Mouse (Mus musculus) T-helper 17 cell (primary cell): ENCODE results near the gene Anapc2.

Experiments
- in situ Hi-C, 2 experiments: fragments of 300-600 bp; cut with MboI, MseI; formaldehyde crosslinking; loops; 1 replicate in 1 of 2; 2 replicates in 1 of 2; pipeline ENCODE4 v1.15.1; 2025; ENCODE audit warnings: high pct_unique_total_duplicates in 2 of 2

Anapc2 gene

DNA sequence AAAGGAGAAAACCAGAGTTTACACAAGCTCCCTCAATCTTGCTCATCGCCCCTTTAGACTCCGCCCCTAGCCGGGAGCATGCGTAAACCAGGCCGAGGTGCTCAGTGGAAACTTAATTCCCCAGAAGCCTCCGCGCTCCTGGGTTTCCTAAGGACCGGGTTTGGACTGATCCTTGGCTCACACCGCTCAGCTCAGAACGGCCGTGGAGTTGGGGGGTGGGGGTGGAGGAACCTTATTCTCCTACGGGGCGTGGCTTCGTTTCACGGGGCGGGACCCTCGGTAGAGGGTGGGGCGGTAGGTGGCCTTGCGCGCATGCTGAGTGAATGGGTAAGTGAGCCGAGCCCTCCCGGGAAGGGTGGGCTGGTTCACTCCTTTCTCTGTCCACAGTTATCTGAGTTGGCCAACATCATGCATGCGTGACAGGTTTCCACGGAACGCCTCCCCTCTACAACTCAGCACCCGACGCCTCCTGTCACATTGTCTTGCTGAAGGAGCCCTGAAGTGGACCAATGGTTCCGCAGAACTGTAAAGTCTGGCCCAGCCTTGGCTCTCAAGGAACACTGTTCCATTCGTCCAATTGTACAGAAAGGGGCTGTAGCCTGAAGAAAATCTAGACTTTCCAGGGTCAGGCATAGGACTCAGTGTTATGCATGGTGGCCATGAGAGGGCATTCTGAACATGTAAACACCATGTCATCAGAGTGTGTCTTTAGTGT is 31.4 kb upstream of the Anapc2 start:
- in situ Hi-C loops, result no loop called here

DNA sequence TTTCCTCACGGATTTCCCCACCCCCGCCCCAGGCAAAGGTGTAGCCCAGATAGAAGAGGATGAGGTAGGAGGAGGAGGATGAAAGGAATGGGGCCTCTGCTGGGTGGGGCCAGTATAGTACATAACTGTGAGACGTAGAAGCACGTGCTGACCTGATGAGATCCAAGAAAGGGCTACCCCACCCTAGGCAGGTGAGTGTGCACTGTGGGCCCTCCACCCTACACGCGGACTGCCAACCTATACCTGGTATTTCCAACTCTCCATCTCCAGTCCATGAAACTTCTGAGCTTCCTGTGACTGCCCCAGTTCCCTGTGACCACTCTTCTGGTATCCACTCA is 30.9 kb upstream of the Anapc2 start:
- in situ Hi-C loops, result no loop called here

DNA sequence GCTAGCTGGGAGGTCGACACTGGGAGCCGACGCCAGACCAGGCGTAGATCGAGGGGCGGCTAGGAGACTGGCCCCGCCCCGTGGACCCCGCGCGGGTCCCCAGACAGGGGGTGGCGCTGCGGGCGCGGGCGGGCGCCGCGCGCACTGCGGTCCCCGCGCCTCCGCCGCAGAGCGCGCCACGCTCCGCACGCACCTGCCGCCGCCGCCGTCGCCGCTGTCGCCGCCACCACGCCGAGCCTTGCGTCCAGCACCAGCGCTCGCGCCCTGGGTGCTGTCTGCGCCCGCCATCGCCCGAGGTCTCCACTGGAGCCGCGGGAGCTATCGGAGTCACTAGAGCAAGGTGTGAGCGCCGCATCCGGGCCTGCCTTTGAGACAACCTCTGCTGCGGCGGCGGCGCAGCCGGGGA is 30.2 kb upstream of the Anapc2 start, which contains the start of the genes Rnf208 and Cysrt1:
Gene Rnf208, plus strand, starts transcription at position 155 of the 406 bp plus-strand sequence.
Gene Cysrt1, minus strand, starts transcription at position 352 of the 406 bp plus-strand sequence.
- in situ Hi-C loops, result no loop called here

DNA sequence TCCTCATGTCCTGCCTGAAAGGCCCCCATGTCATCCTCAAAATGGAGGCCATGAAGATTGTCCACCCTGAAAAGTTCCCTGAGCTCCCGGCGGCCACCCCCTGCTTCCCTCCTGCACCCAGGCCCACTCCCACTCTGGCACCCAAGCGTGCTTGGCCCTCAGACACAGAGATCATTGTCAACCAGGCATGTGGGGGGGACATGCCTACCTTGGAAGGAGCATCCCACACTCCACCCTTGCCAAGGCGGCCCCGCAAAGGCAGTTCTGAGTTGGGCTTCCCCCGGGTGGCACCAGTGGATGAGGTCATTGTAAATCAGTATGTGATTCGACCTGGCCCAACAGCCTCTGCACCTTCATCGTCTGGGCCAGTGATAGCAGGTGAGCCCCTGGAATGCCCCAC is 28.9 kb upstream of the Anapc2 start:
- in situ Hi-C loops, result no loop called here

DNA sequence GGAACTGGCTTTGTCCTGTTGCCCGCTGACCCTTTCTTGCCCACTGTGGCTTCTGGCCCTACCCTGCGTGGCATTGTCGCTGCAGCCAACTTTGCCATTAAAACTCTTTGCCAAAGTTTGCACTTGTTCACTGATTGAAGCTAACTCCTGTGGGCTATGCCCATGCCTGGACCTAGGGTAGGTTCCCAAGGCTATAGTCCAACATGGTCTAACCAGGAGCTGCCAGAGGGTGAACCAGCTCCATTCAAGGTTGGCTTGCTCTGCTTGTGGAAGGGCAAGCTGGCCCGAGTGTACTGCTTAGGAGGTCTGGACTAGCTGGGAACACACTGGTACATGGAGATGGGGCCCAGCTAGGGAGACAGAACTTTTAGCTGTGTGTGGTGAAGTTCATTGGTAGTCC is 28.1 kb upstream of the Anapc2 start:
- in situ Hi-C loops, result no loop called here

DNA sequence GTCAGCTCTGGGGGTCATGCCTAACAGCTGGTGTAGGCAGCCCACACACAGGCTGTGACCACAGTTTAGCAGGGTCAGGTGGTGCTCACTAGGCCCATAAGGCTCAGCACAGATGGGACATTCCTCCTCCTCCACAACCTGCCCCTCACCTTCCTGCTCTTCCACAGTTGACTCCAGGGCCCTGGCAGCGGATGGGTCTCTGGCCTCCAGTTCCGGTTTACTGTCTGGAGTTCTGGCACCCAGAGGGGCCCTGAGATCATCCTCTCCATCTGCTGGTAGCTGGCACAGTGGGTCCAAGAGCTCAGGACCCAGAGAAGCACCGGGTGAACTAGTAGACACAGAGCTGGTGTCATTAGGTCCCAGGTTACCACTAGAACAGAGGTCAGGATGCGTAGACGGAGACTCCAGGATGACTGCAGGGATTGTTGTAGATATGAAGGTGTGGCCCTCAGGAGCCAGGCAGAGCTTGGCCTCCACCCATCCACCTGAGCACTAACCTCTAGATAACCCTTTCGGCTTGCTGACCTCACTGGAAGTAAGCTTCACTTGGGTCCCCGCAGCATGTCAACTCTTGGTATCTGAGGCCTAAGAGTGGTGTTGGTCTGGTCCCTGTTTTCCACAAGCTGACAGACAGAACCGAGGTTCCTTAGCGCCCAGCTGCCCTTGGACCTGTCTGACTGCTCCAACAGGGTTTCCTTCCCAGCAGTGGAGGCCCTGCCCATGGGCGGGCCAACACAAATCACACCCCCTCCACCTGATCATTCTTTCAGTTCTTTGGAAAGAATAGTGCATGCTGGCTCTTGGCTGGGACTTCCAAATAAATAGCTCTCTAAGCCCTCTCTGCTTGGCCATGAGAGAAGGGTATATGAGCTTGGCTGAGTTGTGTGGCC is 25.9 kb upstream of the Anapc2 start, which contains the start of gene AL732309.1:
Gene AL732309.1, minus strand, starts transcription at position 681 of the 890 bp plus-strand sequence.
- in situ Hi-C loops, result no loop called here

DNA sequence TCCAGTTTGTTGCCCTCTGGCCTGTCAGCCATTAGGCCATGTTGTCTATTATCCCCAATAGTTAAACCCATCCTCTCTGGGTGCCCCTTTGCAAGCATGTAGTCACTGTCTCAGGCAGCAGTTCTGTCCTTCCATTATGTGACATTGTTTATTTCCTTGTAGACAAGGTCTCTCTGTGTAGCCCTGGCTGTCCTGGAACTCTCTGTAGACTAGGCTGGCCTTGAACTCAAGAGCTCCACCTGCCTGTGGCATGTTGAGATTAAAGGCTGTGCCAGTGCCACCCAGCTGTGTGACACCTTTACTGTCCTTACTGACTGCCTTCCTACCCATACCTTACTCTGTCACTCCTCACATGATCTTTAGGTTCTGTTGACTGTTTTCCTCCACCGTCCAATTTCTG is 19.9 kb upstream of the Anapc2 start:
- in situ Hi-C loops, result loop anchor here in 1 of 2 experiments (5.0 kb wide), 1 partner anchor 60 kb away; no protein-coding TSS in a partner anchor

DNA sequence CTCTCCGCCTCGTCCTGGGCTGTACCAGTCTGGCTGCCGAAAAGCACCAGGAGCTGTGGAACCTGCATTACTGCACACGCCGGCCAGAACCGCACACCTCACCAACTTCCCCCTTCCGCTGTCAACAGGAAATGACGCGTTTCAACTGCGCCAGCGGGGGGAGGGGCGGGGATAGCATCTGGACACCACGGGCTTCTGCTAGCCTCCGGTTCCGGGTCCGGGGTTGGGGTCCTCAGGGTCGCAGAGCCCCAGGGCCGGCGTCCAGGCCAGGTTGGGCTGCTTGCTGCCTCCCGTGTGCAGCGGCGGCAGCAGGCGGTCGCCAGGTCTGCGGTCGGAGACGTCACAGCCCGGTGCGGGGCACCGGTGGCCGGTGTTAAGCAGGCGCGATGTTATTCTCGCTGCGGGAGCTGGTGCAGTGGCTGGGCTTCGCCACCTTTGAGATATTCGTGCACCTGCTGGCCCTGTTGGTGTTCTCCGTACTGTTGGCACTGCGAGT is 16.9 kb upstream of the Anapc2 start, which contains the start of gene Tmem203:
Gene Tmem203, plus strand, starts transcription at position 156 of the 496 bp plus-strand sequence.
- in situ Hi-C loops, result loop anchor here in 1 of 2 experiments (5.0 kb wide), 1 partner anchor 33 kb away; the partner anchor contains the start of gene Tubb4b

DNA sequence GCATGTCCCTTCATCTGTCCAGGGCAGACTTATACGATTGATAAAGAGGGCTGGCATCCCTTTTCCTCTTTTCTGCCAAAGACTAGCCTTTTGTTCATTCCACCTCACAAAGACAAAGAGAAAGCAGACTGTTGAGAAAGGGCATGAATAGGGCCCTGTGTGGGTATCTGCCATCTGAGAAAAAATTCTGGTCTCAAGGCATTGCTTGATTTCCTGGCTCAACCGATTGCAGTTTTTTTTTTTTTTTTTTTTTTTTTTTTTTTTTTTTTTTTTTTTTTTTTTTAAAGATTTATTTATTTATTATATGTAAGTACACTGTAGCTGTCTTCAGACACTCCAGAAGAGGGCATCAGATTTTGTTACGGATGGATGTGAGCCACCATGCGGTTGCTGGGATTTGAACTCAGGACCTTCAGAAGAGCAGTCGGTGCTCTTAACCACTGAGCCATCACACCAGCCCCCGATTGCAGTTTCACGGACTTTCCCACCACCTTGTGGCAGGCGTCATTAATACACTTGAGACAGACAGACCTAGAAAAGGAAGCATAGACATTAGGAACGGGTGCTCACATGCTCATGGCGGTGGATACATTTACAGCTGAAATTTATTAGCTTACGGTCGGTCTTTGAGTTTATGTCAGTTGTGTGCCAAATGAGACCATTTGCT is 15.7 kb upstream of the Anapc2 start:
- in situ Hi-C loops, result loop anchor here in 1 of 2 experiments (5.0 kb wide), 1 partner anchor 34 kb away; the partner anchor contains the start of gene Tubb4b

DNA sequence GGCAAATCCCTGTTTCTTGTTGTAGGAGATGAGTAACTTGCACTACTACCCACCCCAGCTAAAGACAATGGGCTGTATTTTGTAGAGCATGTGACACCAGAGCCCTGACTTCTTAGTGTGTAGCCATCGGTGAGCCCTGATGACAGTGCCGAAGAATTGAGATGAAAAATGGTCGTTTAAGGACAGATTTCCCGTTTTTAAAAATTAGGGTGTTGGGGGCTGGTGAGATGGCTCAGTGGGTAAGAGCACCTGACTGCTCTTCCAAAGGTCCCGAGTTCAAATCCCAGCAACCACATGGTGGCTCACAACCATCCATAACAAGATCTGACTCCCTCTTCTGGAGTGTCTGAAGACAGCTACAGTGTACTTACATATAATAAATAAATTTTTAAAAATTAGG is 15.0 kb upstream of the Anapc2 start:
- in situ Hi-C loops, result loop anchor here in 1 of 2 experiments (5.0 kb wide), 1 partner anchor 35 kb away; the partner anchor contains the start of gene Tubb4b

DNA sequence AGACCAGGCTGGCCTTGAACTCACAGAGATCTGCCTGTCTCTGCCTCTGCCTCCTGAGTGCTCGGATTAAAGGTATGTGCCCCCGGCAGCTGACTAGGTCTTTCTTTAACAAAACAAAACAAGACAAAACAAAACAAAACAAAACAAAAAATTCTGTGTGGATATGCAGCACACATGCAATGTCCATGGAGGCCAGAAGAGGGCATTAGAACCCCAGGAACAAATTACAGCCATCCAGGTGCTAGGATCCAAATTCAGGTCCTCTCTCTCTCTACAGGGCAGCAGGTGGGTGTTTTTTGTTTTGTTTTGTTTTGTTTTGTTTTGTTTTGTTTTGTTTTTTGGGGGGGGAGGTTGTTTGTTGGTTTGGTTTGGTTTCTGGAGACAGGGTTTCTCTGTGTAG is 13.4 kb upstream of the Anapc2 start:
- in situ Hi-C loops, result loop anchor here in 1 of 2 experiments (5.0 kb wide), 1 partner anchor 37 kb away; the partner anchor contains the start of gene Tubb4b

DNA sequence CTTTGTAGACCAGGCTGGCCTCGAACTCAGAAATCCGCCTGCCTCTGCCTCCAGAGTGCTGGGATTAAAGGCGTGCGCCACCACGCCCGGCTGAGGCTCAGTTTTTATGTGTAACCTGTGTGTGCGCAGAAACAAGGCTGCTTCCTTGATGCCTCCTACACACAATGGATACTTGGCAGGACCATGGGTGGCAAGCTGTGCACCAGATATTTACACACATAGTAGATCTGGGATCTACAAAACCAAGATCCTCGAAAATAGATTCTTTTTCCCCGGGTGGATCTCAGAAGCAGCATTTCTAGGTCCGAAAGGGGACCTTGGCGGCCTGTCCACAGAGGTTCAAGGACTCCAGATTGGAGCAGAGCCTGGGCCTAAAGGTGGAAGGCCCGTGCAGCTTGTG is 10.4 kb upstream of the Anapc2 start:
- in situ Hi-C loops, result no loop called here

DNA sequence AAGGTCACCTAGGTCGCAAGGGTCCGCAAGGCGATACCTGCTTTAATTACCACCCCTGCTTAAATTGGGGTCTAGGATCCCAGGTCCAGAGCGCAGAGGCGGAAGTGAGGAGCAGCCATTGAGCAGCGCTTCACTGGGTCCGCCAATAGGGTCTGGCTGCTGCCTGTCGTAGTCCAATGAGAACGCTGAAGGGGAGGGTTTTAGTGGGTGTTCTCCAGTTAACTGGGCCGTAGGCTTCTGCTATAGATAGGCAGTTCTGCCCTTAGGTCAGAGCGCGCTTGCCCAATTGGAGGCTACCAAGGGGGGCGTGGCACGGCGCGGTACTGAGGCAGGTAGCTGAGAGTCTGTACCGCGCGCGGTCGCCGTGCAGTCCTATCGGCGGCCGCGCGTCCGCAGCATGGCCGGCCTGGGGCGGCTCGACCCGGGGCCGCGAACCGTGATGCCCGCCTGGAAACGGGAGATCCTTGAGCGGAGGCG is 9.9 kb upstream of the Anapc2 start, which contains the start of gene Tprn:
Gene Tprn, plus strand, starts transcription at position 328 of the 477 bp plus-strand sequence.
- in situ Hi-C loops, result no loop called here

DNA sequence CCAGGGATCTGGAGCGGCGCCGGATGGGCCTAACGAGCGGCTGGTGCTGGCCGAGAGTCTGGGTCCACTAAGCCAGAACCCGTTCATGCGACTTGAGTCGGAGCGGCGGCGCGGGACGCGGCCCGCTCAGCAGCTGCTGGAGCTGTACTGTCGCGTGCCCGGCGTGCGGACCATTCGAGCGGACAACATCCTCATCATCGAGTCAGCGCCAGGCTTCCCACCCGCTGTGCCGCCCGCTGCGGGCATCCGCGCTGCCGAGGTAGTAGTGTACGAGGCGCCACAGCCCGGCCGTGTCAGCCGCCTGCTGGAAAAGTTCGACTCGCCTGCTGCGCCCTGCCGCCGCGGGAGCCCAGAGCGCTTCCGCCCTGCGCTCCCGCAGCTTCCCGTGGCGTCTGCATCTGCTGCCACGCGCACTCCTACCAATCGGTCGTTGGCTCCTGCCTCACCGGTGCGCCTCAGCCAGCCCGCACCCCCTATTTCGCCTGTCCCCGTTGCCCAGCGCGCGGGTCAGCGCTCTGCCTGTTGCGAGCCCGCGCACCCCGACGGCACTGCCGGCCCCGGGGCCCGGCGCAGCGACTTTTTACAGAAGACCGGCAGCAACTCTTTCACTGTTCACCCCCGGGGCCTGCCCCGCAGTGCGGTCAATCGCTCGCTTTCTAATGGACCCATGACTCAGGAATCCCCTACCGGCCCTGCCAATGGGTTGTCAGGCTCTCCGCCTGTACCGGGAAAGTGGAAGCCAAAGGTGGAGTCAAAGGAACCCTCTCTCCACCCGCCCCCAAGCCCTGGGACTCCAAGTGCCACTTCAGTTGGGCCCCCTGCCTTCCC is 9.3 kb upstream of the Anapc2 start:
- in situ Hi-C loops, result no loop called here

DNA sequence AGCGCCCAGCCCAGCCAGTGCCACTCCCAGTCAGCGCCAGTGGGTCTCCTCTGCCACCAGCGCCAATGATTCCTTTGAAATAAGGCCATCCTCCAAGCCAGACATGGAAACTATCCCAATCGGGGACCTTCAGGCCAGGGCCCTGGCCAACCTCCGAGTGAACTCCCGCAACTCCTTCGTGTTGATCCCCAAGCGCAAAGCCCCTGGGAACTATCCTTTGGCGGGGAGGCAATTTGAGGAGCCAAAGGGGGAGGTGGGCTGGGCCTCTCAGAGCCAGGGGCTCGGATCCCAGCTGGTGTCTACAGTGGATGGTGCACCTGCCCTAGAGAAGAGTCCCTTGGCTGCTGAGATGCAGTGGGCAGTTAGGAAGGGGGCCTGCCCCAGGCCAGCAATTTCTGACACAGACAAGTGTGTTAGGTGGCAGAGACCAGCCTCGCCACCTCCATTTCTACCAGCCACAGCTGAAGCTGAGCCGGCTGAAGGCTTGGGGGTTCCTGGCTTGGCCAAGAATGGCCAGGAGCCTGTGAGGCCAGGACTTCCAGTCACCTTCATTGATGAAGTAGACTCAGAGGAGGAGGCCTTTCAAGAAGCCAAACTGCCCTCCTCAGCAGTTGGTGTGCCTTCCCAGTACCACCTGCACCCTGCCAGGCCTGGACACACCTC is 8.5 kb upstream of the Anapc2 start:
- in situ Hi-C loops, result no loop called here

DNA sequence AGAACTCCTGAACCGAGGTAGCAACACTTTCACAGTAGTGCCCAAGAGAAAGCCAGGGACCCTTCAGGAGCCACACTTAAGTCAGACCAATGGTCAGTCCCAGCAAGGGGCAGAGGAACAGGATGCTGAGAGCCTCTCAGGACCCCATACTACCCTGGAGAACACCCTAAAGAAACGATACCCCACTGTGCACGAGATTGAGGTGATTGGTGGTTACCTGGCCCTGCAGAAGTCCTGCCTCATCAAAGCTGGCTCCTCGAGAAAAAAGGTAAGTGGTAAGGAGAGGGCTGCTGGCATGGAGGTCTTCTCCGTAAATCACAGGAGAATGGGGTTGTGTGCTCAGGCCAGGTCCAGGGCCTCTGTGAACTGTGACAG is 8.0 kb upstream of the Anapc2 start:
- in situ Hi-C loops, result no loop called here

DNA sequence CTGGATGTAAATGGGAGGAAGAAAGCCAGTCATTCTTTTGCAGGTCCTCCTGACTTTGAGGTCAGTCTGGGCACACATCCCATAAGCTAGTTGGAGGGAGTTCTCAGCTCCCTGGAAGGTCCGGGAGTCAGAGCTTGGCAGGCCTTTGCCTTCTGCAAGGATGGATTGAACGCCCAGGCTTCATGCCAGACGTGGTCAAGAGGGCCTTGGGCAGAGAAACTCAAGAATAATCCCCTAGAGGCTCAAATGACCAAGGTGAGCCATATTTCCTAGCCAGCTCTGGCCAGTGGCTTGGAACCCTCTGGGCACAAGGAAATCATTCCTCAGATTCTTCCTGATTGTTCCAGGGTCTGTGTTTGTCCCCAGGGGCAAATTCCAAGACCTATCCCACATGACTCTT is 7.4 kb upstream of the Anapc2 start:
- in situ Hi-C loops, result no loop called here

DNA sequence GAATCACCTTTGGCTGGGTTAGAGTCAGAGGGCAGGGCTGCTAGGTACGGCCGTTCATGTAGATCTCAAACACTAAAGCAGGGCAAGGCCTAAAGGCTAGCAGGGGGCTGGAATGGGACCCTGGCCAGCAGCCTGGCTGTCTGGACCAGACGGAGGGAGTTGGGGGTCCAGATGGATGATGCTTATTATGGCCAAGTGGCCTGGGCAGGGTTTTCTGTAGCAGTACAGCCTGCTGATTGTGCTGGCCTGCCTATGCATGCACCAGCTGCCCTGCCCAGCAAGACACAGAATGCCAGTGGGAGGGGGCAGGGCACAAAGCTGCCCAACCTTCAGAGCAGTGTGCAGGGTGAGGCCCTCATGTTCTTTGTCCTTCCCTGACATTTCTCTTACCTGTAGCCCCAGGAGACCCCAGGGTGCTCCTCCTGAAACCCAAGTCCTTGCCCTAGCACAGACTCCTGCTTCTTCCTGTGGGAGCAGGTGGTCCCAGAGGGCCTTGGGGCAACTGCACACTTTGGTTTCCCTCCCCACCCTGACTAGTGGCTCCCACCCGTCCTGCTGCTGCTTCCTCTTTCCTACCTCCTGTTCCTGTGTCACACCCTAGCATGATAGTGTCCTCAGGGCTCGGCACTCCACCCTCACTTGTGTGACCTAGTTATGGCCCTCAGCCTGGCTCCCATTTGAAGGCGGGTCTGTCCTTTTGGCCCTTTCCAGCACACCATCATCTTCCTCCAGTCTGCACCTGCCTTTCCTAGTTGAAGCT is 6.2 kb upstream of the Anapc2 start:
- in situ Hi-C loops, result no loop called here

DNA sequence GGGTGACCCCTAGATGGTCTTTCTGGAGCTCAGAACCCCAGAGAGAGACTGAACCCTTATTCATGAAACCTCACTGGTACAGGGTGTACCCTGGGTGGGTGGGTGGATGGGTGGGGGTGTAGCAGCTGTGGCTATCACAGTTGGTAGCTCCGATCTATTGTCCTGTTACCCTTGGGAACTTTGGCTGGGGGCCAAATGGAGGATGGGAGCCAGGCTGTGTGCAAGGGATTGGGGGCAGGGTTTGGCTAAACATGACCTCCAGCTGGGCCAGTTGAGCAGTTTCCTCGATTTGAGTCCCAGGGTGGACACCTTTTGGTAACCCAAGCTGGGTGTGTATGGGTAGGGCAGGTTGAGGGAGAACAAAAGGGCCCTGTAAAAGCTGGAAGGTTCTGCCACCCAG is 5.6 kb upstream of the Anapc2 start:
- in situ Hi-C loops, result no loop called here
